Mouse (Mus musculus) hindlimb bud, embryonic 11.5 days (tissue): ENCODE measurements around the gene Zc3h8.
A peak's percentile ranks its signal among the peaks of the same experiment; 100 is the strongest.

Source experiments
- DNase-seq: peaks from one replicate; pipeline ENCODE4 v3.0.0-alpha.2; 2012; ENCODE audit warnings: low read depth, low spot score; ENCODE audit errors: extremely low spot score

Zc3h8 gene

GRCm38 (mm10) chr2:128943538-128944528, at the start of gene Zc3h8:
TSS of gene Zc3h8 (minus strand) at chr2:128944077.
- DNase-seq, result peak; percentile 96

GRCm38 (mm10) chr2:128984746-128985145, 40.9 kb upstream of the Zc3h8 start:
- no peak for DNase-seq

- no peak for DNase-seq
Observed at GRCm38 (mm10) chr2:128975572-128975971, 31.7 kb upstream of the Zc3h8 start.

- no peak for DNase-seq
Observed at GRCm38 (mm10) chr2:128972301-128972700, 28.4 kb upstream of the Zc3h8 start.

GRCm38 (mm10) chr2:128968475-128969083, 24.7 kb upstream of the Zc3h8 start:
- no peak for DNase-seq

- no peak for DNase-seq
Observed at GRCm38 (mm10) chr2:128967661-128968441, 24.0 kb upstream of the Zc3h8 start, which contains the start of gene Gm10762. TSS of gene Gm10762 (minus strand) at chr2:128967725.

GRCm38 (mm10) chr2:128966641-128967580, 23.0 kb upstream of the Zc3h8 start, which contains the start of gene Zc3h6:
TSS of gene Zc3h6 (plus strand) at chr2:128967402.
- peak; percentile 89 for DNase-seq

- DNase-seq, result no peak
Observed at GRCm38 (mm10) chr2:128966236-128966635, 22.4 kb upstream of the Zc3h8 start.

GRCm38 (mm10) chr2:128965505-128966105, 21.7 kb upstream of the Zc3h8 start:
- DNase-seq, result no peak

GRCm38 (mm10) chr2:128954186-128954585, 10.3 kb upstream of the Zc3h8 start:
- no peak for DNase-seq

GRCm38 (mm10) chr2:128947962-128948588, 4.2 kb upstream of the Zc3h8 start:
- peak; percentile 61 for DNase-seq

- DNase-seq, result no peak
Observed at GRCm38 (mm10) chr2:128936256-128936655, 7.6 kb downstream of the Zc3h8 start.

GRCm38 (mm10) chr2:128930704-128931103, 13.2 kb downstream of the Zc3h8 start:
- no peak for DNase-seq

- no peak for DNase-seq
Observed at GRCm38 (mm10) chr2:128928446-128928845, 15.4 kb downstream of the Zc3h8 start.

GRCm38 (mm10) chr2:128924799-128925198, 19.1 kb downstream of the Zc3h8 start:
- no peak for DNase-seq

- no peak for DNase-seq
Observed at GRCm38 (mm10) chr2:128916528-128916927, 27.3 kb downstream of the Zc3h8 start.

- no peak for DNase-seq
Observed at GRCm38 (mm10) chr2:128914978-128915377, 28.9 kb downstream of the Zc3h8 start.

- no peak for DNase-seq
Observed at GRCm38 (mm10) chr2:128903661-128904060, 40.2 kb downstream of the Zc3h8 start.

- no peak for DNase-seq
Observed at GRCm38 (mm10) chr2:128902843-128903242, 41.0 kb downstream of the Zc3h8 start.
